Mouse (Mus musculus) myocyte (in vitro differentiated cells): ENCODE measurements around the gene Rbm26.

Experiments used
- E2F4 ChIP-seq: IDR thresholded peaks from one replicate; pipeline ENCODE4 v1.6.1; 2011; ENCODE audit warnings: mild to moderate bottlenecking, control low read depth, moderate library complexity; ENCODE audit not compliant: insufficient read depth
- MAX ChIP-seq: IDR thresholded peaks from one replicate; pipeline ENCODE4 v1.6.1; 2011; ENCODE audit warnings: low read depth, mild to moderate bottlenecking, control low read depth
- MYOD1 ChIP-seq, 3 experiments: IDR thresholded peaks; one replicate each; pipeline ENCODE4 v1.6.1; 2011; ENCODE audit warnings: control low read depth in 2 of 3, low read depth in 2 of 3, mild to moderate bottlenecking in 2 of 3, moderate library complexity in 1 of 3; ENCODE audit not compliant: insufficient read length in 2 of 3, control insufficient read depth in 1 of 3
- POLR2A ChIP-seq: IDR thresholded peaks from one replicate; pipeline ENCODE4 v1.6.1; 2011; ENCODE audit warnings: low read depth, mild to moderate bottlenecking, control low read depth, moderate library complexity; ENCODE audit not compliant: insufficient read length
- POLR2AphosphoS2 ChIP-seq: IDR thresholded peaks from one replicate; pipeline ENCODE4 v1.6.1; 2011; ENCODE audit warnings: low read depth, control low read depth; ENCODE audit not compliant: insufficient read length

DNA sequence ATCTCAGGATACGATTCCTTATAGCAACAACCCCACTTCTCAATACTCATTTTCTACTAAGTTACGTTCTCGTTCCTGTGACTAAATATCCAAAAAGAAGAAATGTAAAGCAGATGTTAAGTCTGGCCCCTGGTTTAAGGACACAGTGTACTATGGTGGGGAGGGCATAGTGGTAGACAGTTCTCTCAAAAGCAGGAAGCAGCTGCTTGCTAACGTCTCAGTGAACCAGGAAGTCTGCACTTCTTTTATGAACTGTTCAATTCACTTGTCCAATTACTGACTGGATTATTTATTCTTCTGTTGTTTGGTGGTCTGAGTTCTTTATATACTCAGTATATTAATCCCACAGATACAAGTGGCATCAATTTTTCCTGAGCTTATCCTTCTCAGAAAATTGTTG lies 12.3 kb downstream of the Rbm26 start:
- TF ChIP-seq POLR2A (no peak), POLR2AphosphoS2 (no peak), MYOD1 (IDR thresholded peaks at IDR 0.05; ENCODE audit: control insufficient read depth in 1 of 3, insufficient read length in 2 of 3, low read depth in 2 of 3) (no peak), E2F4 (no peak), MAX (no peak)
